Mouse (Mus musculus) kidney, postnatal 36 days (tissue): ENCODE measurements around the gene Sdsl.
A peak's percentile ranks its signal among the peaks of the same experiment; 100 is the strongest.

Experiments
- DNase-seq, 2 experiments: peaks; one replicate each; pipeline ENCODE4 v3.0.0; 2021 to 2022; ENCODE audit warnings: mixed read lengths in 2 of 2

Gene Sdsl

GRCm38 (mm10) chr5:120447305-120447704 is 25.3 kb downstream of the Sdsl start:
- DNase-seq: peak; percentile 26 to 58

- peak; percentile 84 to 98 for DNase-seq
Observed at GRCm38 (mm10) chr5:120440733-120441132, 31.9 kb downstream of the Sdsl start.

DNA sequence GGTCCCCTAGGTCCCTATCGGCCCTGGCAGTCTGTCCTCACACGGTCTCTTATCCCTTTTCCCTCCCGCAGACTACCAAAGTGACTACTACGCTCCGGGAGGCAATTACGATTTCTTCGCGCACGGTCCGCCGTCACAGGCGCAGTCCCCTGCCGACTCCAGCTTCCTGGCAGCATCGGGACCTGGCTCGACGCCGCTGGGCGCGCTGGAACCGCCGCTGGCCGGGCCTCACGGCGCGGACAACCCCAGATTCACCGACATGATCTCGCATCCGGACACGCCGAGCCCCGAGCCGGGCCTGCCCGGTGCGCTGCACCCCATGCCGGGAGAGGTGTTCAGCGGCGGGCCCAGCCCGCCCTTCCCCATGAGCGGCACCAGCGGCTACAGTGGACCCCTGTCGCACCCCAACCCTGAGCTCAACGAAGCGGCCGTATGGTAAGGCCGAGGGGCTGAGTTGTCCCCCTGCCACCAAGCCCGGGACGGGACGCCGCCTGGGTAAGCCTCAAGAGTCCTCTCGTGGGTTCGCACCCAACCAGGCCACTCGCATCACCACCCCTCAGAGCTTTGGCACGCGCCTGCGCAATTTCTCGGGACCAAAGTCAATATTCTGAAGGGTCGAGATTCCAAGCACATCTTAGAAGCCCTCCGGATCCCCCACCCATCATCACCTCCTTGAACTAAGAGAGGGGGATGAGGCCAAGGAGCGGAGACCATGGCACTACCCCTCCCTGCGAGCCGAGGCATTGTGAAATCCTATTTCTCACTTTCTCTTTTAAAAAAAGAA is 32.5 kb downstream of the Sdsl start:
- no peak for DNase-seq

DNA sequence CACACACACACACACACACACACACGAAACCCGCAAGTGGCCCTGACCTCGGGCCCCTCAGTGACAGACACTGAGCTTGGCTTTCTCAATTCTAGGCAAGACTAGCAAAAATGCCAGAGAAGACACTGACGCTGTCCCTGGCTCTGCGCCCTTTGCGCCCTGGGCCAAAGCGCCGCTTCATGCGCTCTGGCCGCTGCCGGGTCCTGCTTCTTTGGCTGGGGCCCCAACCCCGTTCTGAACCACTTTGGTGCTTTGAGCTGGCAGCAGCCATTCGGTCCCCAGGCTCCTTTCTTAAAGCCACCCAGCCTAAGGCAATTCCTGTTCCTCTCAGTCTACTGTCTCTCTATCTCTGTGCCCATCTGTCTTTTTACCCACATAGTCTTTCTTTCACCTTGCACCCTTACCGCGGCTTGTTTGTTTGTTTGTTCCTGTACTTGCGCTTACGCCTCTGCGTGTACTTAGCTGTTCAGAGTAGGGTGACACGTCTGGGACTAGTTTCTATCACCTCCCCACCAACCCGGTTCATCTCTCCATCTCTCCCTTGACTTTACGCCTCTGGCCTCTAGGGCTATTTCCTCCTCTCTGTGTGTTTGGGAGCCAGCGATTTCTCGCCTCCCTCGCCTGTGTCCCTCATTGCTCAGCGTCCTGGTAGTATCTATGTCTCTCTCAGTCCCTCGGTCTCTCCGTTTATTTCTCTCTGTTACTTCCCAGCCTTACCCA is 33.5 kb downstream of the Sdsl start:
- peak in 1 of 2 experiments; percentile 41 for DNase-seq

DNA sequence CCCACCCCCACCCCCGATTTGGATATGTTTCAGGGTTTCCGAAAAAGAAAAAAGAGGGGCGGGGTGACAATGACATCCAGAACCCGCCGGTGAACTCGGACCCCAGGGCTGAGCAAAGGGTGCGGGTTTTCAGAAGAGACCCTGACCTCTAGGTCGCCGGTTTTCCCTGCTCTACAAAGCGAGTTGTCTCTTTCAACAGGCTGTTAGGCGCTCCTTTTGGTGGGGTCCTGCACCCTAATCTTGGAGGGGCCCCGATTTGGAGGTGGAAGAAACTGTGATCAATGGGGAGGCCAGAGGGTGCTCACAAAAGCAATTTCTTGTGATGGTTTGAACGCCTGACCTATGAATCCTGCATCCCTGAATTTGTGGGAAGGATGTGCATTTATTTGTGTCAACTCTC is 34.1 kb downstream of the Sdsl start:
- no peak for DNase-seq

- DNase-seq: no peak
Observed at GRCm38 (mm10) chr5:120437986-120438385, 34.6 kb downstream of the Sdsl start.

GRCm38 (mm10) chr5:120437539-120437938 is 35.1 kb downstream of the Sdsl start:
- DNase-seq: no peak

- DNase-seq: no peak
Observed at GRCm38 (mm10) chr5:120436885-120437495, 35.6 kb downstream of the Sdsl start.

- DNase-seq: peak; percentile 10 to 60
Observed at GRCm38 (mm10) chr5:120435731-120436501, 36.7 kb downstream of the Sdsl start.

DNA sequence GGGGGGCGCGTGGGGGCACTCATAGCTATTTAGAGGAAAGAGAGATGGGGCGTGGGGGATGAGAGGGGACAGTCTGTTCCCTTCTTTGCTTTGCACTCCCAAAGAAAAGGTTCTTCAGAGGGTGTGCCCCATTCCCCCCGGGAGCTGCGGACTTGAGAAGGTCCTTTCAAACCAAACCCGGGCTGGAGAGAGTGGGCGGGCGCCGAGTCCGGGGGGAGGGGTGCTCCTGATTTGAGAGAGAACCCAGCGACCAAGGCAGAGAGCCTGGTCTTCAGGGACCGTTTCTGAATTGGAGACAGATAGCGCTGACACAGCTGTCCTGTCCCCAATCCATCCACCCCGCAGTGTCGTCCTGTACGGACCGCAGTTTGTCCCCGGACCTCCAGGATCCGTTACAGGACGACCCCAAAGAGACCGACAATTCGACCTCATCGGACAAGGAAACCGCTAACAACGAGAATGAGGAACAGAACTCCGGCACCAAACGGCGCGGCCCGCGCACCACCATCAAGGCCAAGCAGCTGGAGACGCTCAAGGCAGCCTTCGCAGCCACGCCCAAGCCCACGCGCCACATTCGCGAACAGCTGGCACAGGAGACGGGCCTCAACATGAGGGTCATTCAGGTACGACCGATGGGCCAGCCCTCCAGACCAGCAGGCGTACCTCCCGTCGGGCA is 37.5 kb downstream of the Sdsl start:
- no peak for DNase-seq

- no peak for DNase-seq
Observed at GRCm38 (mm10) chr5:120434231-120434735, 38.3 kb downstream of the Sdsl start.

GRCm38 (mm10) chr5:120433135-120433760 is 39.4 kb downstream of the Sdsl start:
- no peak for DNase-seq

- no peak for DNase-seq
Observed at GRCm38 (mm10) chr5:120432486-120433015, 40.1 kb downstream of the Sdsl start.

- no peak for DNase-seq
Observed at GRCm38 (mm10) chr5:120431649-120432485, 40.7 kb downstream of the Sdsl start, which contains the start of gene Lhx5. Gene Lhx5 (plus strand): TSS chr5:120431699.

DNA sequence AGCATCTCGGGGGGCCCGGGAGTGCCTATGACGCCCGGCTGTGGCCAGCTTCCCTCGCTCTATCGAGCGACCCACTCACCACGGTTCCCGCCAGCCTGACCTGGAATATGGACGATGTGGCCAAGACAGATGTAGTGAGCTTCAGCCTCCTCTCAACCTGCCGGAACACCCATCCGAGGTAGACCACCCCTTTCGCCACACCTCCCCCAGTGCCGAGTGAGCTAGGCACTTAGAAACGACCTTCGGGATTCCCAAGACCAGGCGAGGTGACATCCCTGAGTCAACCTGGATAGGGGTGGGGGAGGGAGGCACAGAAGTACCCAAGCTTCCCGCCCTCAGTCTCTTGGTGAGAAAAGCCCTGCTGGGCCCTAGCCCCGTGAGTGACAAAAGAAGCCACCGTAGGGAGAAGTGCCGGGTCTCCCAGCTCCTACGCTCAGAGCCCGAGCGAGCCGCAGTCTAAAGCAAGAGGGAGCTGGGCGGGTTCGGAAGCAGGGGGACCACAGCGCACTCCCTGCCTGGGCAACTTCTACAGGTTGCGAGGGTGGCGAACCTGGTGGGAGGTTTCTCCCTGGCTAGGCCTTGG is 41.5 kb downstream of the Sdsl start:
- no peak for DNase-seq

- DNase-seq: no peak
Observed at GRCm38 (mm10) chr5:120429692-120430091, 42.9 kb downstream of the Sdsl start.

DNA sequence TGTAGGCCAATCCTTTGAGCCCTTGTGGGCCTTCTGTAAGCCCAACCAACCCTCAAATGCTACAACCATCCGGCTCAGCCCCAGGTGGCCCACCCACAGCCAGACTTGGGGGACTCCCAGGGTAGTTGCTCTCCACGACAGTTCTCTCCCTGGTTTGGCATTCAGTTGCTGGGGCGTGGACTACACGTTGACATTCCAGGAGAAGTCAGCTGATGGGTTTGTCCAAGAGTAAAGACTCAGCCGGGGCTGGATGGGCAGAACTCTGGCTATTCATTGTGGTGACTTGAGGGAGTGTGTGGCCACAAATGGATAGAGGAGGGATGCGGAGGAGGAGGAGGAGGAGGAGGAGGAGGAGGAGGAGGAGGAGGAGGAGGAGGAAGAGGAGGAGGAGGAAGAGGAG is 43.6 kb downstream of the Sdsl start:
- no peak for DNase-seq

GRCm38 (mm10) chr5:120428189-120428838 is 44.3 kb downstream of the Sdsl start:
- DNase-seq: no peak

GRCm38 (mm10) chr5:120427451-120427938 is 45.1 kb downstream of the Sdsl start:
- no peak for DNase-seq
